23 mouse cellular contexts compared by ENCODE assay signal in the genomic region with DNA sequence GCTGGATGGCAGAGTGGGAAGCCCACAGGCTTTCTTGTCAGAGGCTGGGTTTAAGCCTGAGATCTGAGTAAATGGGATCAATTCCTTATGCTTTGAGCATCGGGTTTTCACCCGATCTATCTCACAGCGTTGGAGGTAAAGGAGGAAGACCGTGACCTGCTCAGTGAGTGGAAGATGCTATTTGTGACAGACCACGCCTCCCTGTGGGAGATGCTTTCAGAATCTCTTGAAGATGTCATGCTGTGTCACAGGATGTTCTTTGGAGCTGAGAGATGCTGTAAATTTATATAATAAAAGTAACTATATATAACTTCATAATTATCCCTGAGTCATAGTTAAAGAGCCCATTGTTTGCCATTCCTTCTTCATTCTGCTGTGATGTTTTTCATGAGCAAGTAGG. TPM values are rescaled to one million over a fixed set of nuclear protein-coding genes. Genes with fewer than 3 reads are reported as not detected.
A peak's percentile ranks its signal among the peaks of the same experiment; 100 is the strongest.
DNase-seq lines count a peak whose midpoint lies in the region; ATAC-seq and TF ChIP-seq lines count a peak whose summit lies in the region.
"Had no signal": no experiment of that assay in that cellular context is flagged by ENCODE, and none has a peak within 500 bp of the region (broad histone marks: within the 10 kb centered on the region; RNA-seq: fewer than 3 reads in every experiment).

No protein-coding gene starts in this region.

- intact Hi-C loops in gastrocnemius, adult 2 months (cut with DNase I), result no loop called here

- no peaks in the 10 kb centered on the region for H3K9me3 ChIP-seq in liver, postnatal 0 days (ENCODE audit: low read length)
- no peaks in the 10 kb centered on the region for H3K9me3 ChIP-seq in liver, embryonic 12.5 days (replicated peaks)
- no peaks in the 10 kb centered on the region for H3K9me3 ChIP-seq in midbrain, embryonic 11.5 days (ENCODE audit: control insufficient read depth, low read length)
- H3K9me3 ChIP-seq: embryonic facial prominence, embryonic 12.5 days; forebrain, embryonic 15.5 days; heart, embryonic 13.5 days; hindbrain, embryonic 15.5 days had no signal

- 0 out of 2 replicates have a peak, but pooled peaks cover 2% of the 10 kb centered on the region for H3K4me1 ChIP-seq in liver, postnatal 0 days (ENCODE audit: insufficient read depth)
- 0 out of 2 replicates have a peak, but pooled peaks cover 6% of the 10 kb centered on the region for H3K4me1 ChIP-seq in liver, embryonic 12.5 days
- H3K4me1 ChIP-seq in midbrain, embryonic 11.5 days (ENCODE audit: control insufficient read depth, insufficient read depth, low read length), result no peaks in the 10 kb centered on the region
- H3K4me1 ChIP-seq: embryonic facial prominence, embryonic 12.5 days; forebrain, embryonic 15.5 days; hindbrain, embryonic 15.5 days had no signal

- H3K27me3 ChIP-seq in liver, postnatal 0 days (ENCODE audit: insufficient read depth, low read length), result no peaks in the 10 kb centered on the region
- H3K27me3 ChIP-seq in liver, embryonic 12.5 days (replicated peaks), result 0 out of 2 replicates have a peak, but pooled peaks cover 5% of the 10 kb centered on the region
- H3K27me3 ChIP-seq in myocyte (ENCODE audit: control insufficient read depth, insufficient read depth, insufficient read length), result no peaks in the 10 kb centered on the region
- H3K27me3 ChIP-seq in midbrain, embryonic 11.5 days (ENCODE audit: control insufficient read depth, insufficient read depth, low read length), result no peaks in the 10 kb centered on the region
- H3K27me3 ChIP-seq: embryonic facial prominence, embryonic 12.5 days; forebrain, embryonic 15.5 days; hindbrain, embryonic 15.5 days had no signal

- no peak overlapping the region for H3K4me2 ChIP-seq in liver, postnatal 0 days (ENCODE audit: low read depth, low read length)
- no peak overlapping the region for H3K4me2 ChIP-seq in liver, embryonic 12.5 days
- H3K4me2 ChIP-seq in myocyte (ENCODE audit: low read depth), result peak overlapping the region; percentile 39
- H3K4me2 ChIP-seq in midbrain, embryonic 11.5 days, result no peak overlapping the region
- H3K4me2 ChIP-seq: embryonic facial prominence, embryonic 12.5 days; forebrain, embryonic 15.5 days; heart, embryonic 13.5 days; hindbrain, embryonic 15.5 days had no signal

- TF ChIP-seq EP300 in liver, postnatal 0 days (IDR thresholded peaks at IDR 0.05; ENCODE audit: low read depth), result no peak

- H3K9ac ChIP-seq in liver, postnatal 0 days (replicated peaks), result no peak overlapping the region
- H3K9ac ChIP-seq in liver, embryonic 12.5 days, result no peak overlapping the region
- H3K9ac ChIP-seq in midbrain, embryonic 11.5 days (ENCODE audit: low read length), result no peak overlapping the region
- H3K9ac ChIP-seq: embryonic facial prominence, embryonic 12.5 days; forebrain, embryonic 15.5 days; heart, embryonic 13.5 days; hindbrain, embryonic 15.5 days had no signal

- H3K4me3 ChIP-seq in gastrocnemius, adult 2 months, result peak overlapping the region; percentile 50
- no peak overlapping the region for H3K4me3 ChIP-seq in liver, postnatal 0 days (ENCODE audit: low read depth, low read length)
- no peak overlapping the region for H3K4me3 ChIP-seq in liver, embryonic 12.5 days
- H3K4me3 ChIP-seq in myocyte, result no peak overlapping the region
- H3K4me3 ChIP-seq in midbrain, embryonic 11.5 days (ENCODE audit: low read depth, low read length), result no peak overlapping the region
- H3K4me3 ChIP-seq: embryonic facial prominence, embryonic 12.5 days; forebrain, embryonic 15.5 days; heart, embryonic 13.5 days; hindbrain, embryonic 15.5 days had no signal

- H3ac ChIP-seq in myocyte (ENCODE audit: control insufficient read depth, insufficient read length), result no peak overlapping the region

- no peak for ATAC-seq in liver, postnatal 0 days
- no peak for ATAC-seq in liver, embryonic 12.5 days
- no peak for ATAC-seq in midbrain, embryonic 11.5 days (ENCODE audit: low FRiP score)
- ATAC-seq: forebrain, embryonic 15.5 days had no signal

- H3K36me3 ChIP-seq in liver, postnatal 0 days (replicated peaks; ENCODE audit: insufficient read depth, low read length), result no peaks in the 10 kb centered on the region
- no peaks in the 10 kb centered on the region for H3K36me3 ChIP-seq in liver, embryonic 12.5 days
- H3K36me3 ChIP-seq in myocyte (ENCODE audit: control insufficient read depth, insufficient read depth), result no peaks in the 10 kb centered on the region
- no peaks in the 10 kb centered on the region for H3K36me3 ChIP-seq in midbrain, embryonic 11.5 days (ENCODE audit: control insufficient read depth, insufficient read depth, low read length)
- H3K36me3 ChIP-seq: embryonic facial prominence, embryonic 12.5 days; forebrain, embryonic 15.5 days; heart, embryonic 13.5 days; hindbrain, embryonic 15.5 days had no signal

- DNase-seq in gastrocnemius, adult 2 months, result no peak
- no peak for DNase-seq in gastrocnemius, postnatal 10 days
- no peak for DNase-seq in liver, postnatal 0 days
- DNase-seq in telencephalon, adult 2 months (ENCODE audit: low read depth, low spot score), result peak; percentile 59
- no peak for DNase-seq in midbrain, embryonic 11.5 days (ENCODE audit: low spot score, missing footprints)
- DNase-seq: adrenal gland, adult 2 months; adrenal gland, postnatal 25 days; cerebellum, adult 2 months; cerebellum, postnatal 10 days; embryo, embryonic 11 days; gastrocnemius, postnatal 25 days; heart, adult 11 months; heart, postnatal 36 days had no signal

- TF ChIP-seq CTCF in gastrocnemius, adult 2 months (IDR thresholded peaks at IDR 0.05), result no peak
- no peak for TF ChIP-seq CTCF in liver, postnatal 0 days (IDR thresholded peaks at IDR 0.05; ENCODE audit: low read depth)

- no peaks in the 10 kb centered on the region for H3K79me2 ChIP-seq in myocyte (ENCODE audit: control insufficient read depth, insufficient read depth)

- H3K27ac ChIP-seq in gastrocnemius, adult 2 months, result peak overlapping the region; percentile 71
- peak overlapping the region; percentile 94; the same call in 1 of the 2 replicates for H3K27ac ChIP-seq in liver, postnatal 0 days (ENCODE audit: low read depth)
- H3K27ac ChIP-seq in liver, embryonic 12.5 days, result no peak overlapping the region
- H3K27ac ChIP-seq in midbrain, embryonic 11.5 days (ENCODE audit: low read depth, low read length), result no peak overlapping the region
- H3K27ac ChIP-seq: embryonic facial prominence, embryonic 12.5 days; forebrain, embryonic 15.5 days; heart, embryonic 13.5 days; hindbrain, embryonic 15.5 days had no signal

- TF ChIP-seq POLR2A in myocyte (IDR thresholded peaks at IDR 0.05; ENCODE audit: insufficient read length, low read depth), result no peak

- 75% methylated on average over 5 of the region's 5 CpGs for WGBS in liver, postnatal 0 days (ENCODE audit: insufficient replicate concordance)
- WGBS in liver, embryonic 12.5 days (ENCODE audit: insufficient replicate concordance), result 62% methylated on average over 5 of the region's 5 CpGs
- 79% methylated on average over 5 of the region's 5 CpGs for WGBS in midbrain, embryonic 11.5 days

TF ChIP-seq in myocyte, 11 proteins besides CTCF, POLR2A, EP300 and RAD21:
- TF ChIP-seq E2F4 (IDR thresholded peaks at IDR 0.05; ENCODE audit: insufficient read depth) (no peak), USF1 (IDR thresholded peaks at IDR 0.05; ENCODE audit: low read depth) (no peak), MAX (IDR thresholded peaks at IDR 0.05; ENCODE audit: low read depth) (no peak), TCF12 (IDR thresholded peaks at IDR 0.05; ENCODE audit: insufficient read depth, poor library complexity, severe bottlenecking) (no peak)

RNA-seq across cellular contexts. Expression of a gene that starts 14.4 kb away (rescaled TPM):
- total RNA-seq in gastrocnemius, adult 2 months (2021), result not detected
- total RNA-seq in gastrocnemius, postnatal 10 days (2021), result not detected
- polyA plus RNA-seq in liver, postnatal 0 days (2015; fragmentation: Nextera tagmentation; extraction: Ambion mirVana), result 110 and 118 TPM in 2 replicates
- polyA plus RNA-seq in liver, embryonic 12.5 days (2016; fragmentation: Nextera tagmentation; extraction: Ambion mirVana), result 42.8 and 45.8 TPM in 2 replicates
- polyA plus RNA-seq in myocyte (2012; fragmentation: generic; extraction: Trizol), result not detected
- 0.14 and 0.28 TPM in 2 replicates for polyA plus RNA-seq in midbrain, embryonic 11.5 days (2014; fragmentation: Nextera tagmentation; extraction: Ambion mirVana)
- total RNA-seq: adrenal gland, postnatal 25 days; common myeloid progenitor, adult 5-6 weeks; gastrocnemius, postnatal 25 days had no signal
- polyA plus RNA-seq: adrenal gland, adult 2 months; embryonic facial prominence, embryonic 12.5 days had no signal

RNA-seq across cellular contexts. Expression of a gene that starts 28.3 kb away (rescaled TPM):
- total RNA-seq in gastrocnemius, adult 2 months (2021), result not detected
- not detected for total RNA-seq in gastrocnemius, postnatal 10 days (2021)
- 75.8 and 85.1 TPM in 2 replicates for polyA plus RNA-seq in liver, postnatal 0 days (2015; fragmentation: Nextera tagmentation; extraction: Ambion mirVana)
- polyA plus RNA-seq in liver, embryonic 12.5 days (2016; fragmentation: Nextera tagmentation; extraction: Ambion mirVana), result 5.4 and 6.2 TPM in 2 replicates
- 0.38 TPM for polyA plus RNA-seq in myocyte (2012; fragmentation: generic; extraction: Trizol)
- polyA plus RNA-seq in midbrain, embryonic 11.5 days (2014; fragmentation: Nextera tagmentation; extraction: Ambion mirVana), result not detected in 2 replicates
- total RNA-seq: common myeloid progenitor, adult 5-6 weeks; gastrocnemius, postnatal 25 days had no signal
- polyA plus RNA-seq: cerebellum, adult 2 months; embryonic facial prominence, embryonic 12.5 days; forebrain, embryonic 11.5 days; forebrain, embryonic 15.5 days; heart, postnatal 0 days; hindbrain, embryonic 11.5 days; hindbrain, embryonic 15.5 days had no signal

Comparison
In these comparisons a context has a peak if more than half of its experiments do, and no peak if none do; other contexts are left out.
1. H3K27ac ChIP-seq: peak in gastrocnemius, adult 2 months (single experiment) and liver, postnatal 0 days (single experiment); none in liver, embryonic 12.5 days (single experiment) and midbrain, embryonic 11.5 days (single experiment).
2. RNA of a gene that starts 28.3 kb away (polyA plus RNA-seq): 75.8 to 85.1 TPM in liver, postnatal 0 days; 5.4 to 6.2 TPM in liver, embryonic 12.5 days, 0.38 TPM in myocyte (single experiment) and not detected in midbrain, embryonic 11.5 days; every median in the first group is over 10 times any median in the second.
3. RNA of a gene that starts 14.4 kb away (polyA plus RNA-seq): 110 to 118 TPM in liver, postnatal 0 days and 42.8 to 45.8 TPM in liver, embryonic 12.5 days; 0.14 to 0.28 TPM in midbrain, embryonic 11.5 days and not detected in myocyte (single experiment); every median in the first group is over 10 times any median in the second.